Mouse (Mus musculus): ENCODE results near the gene Depp1. TPM values are rescaled to one million over a fixed set of nuclear protein-coding genes. Genes with fewer than 3 reads are reported as not detected.
"Not testable (repeated sequence)": the region's sequence is repeated elsewhere in the genome, so short reads cannot be mapped to it uniquely, and the experiment has no call there.

Gene Depp1
- polyA plus RNA-seq (2012; ENCODE audit: insufficient read depth, insufficient read length, missing spikeins), result 39.6 and 45.2 TPM in 2 replicates

GRCm38 (mm10) chr6:116650406-116650805 lies at the start of gene Depp1:
TSS of gene Depp1 (plus strand) at chr6:116650609.
- peak within 1 kb of the TSS; percentile 96 for H3K27ac ChIP-seq (replicated peaks; ENCODE audit: low read depth, low read length)
- H3K4me1 ChIP-seq (ENCODE audit: control insufficient read depth, insufficient read depth, insufficient read length, low read length), result peaks cover 30% of the 10 kb centered on the region
- H3K4me3 ChIP-seq (ENCODE audit: insufficient read depth, low read depth, low read length), result peak within 1 kb of the TSS; percentile 75

GRCm38 (mm10) chr6:116600969-116601368 lies 49.4 kb upstream of the Depp1 start:
- not testable (repeated sequence) for H3K27ac ChIP-seq (replicated peaks; ENCODE audit: low read depth, low read length); H3K4me3 ChIP-seq (ENCODE audit: insufficient read depth, low read depth, low read length)

GRCm38 (mm10) chr6:116607230-116607629 lies 43.2 kb upstream of the Depp1 start:
- no peak overlapping the region for H3K4me3 ChIP-seq (ENCODE audit: insufficient read depth, low read depth, low read length)
- H3K4me1 ChIP-seq (ENCODE audit: control insufficient read depth, insufficient read depth, insufficient read length, low read length), result no peaks in the 10 kb centered on the region
- H3K27ac ChIP-seq (replicated peaks; ENCODE audit: low read depth, low read length), result no peak overlapping the region

More at GRCm38 (mm10) chr6:116600969-116601368, 49.4 kb upstream of the Depp1 start:
- H3K4me1 ChIP-seq (ENCODE audit: control insufficient read depth, insufficient read depth, insufficient read length, low read length), result not testable (repeated sequence)

GRCm38 (mm10) chr6:116615719-116616118 lies 34.7 kb upstream of the Depp1 start:
- Histone ChIP-seq H3K27ac (replicated peaks; ENCODE audit: low read depth, low read length) (no peak overlapping the region), H3K4me3 (ENCODE audit: insufficient read depth, low read depth, low read length) (no peak overlapping the region), H3K4me1 (ENCODE audit: control insufficient read depth, insufficient read depth, insufficient read length, low read length) (no peaks in the 10 kb centered on the region)

GRCm38 (mm10) chr6:116618073-116618472 lies 32.3 kb upstream of the Depp1 start:
- no peak overlapping the region for H3K4me3 ChIP-seq (ENCODE audit: insufficient read depth, low read depth, low read length)
- H3K27ac ChIP-seq (replicated peaks; ENCODE audit: low read depth, low read length), result no peak overlapping the region
- H3K4me1 ChIP-seq (ENCODE audit: control insufficient read depth, insufficient read depth, insufficient read length, low read length), result 0 out of 2 replicates have a peak, but pooled peaks cover 2% of the 10 kb centered on the region

GRCm38 (mm10) chr6:116621318-116622023 lies 28.9 kb upstream of the Depp1 start:
- Histone ChIP-seq H3K4me3 (ENCODE audit: insufficient read depth, low read depth, low read length) (no peak overlapping the region), H3K27ac (replicated peaks; ENCODE audit: low read depth, low read length) (0 out of 2 replicates have a peak overlapping the region, but pooled peaks have one; percentile 3), H3K4me1 (ENCODE audit: control insufficient read depth, insufficient read depth, insufficient read length, low read length) (0 out of 2 replicates have a peak, but pooled peaks cover 2% of the 10 kb centered on the region)

GRCm38 (mm10) chr6:116626417-116626816 lies 24.0 kb upstream of the Depp1 start:
- H3K4me1 ChIP-seq (ENCODE audit: control insufficient read depth, insufficient read depth, insufficient read length, low read length); H3K27ac ChIP-seq (replicated peaks; ENCODE audit: low read depth, low read length); H3K4me3 ChIP-seq (ENCODE audit: insufficient read depth, low read depth, low read length): not testable (repeated sequence)

- Histone ChIP-seq H3K27ac (replicated peaks; ENCODE audit: low read depth, low read length) (peak overlapping the region; percentile 65; the same call in 1 of the 2 replicates), H3K4me3 (ENCODE audit: insufficient read depth, low read depth, low read length) (peak overlapping the region; percentile 97), H3K4me1 (ENCODE audit: control insufficient read depth, insufficient read depth, insufficient read length, low read length) (no peaks in the 10 kb centered on the region; the same call in 1 of the 2 replicates)
These were observed 22.3 kb upstream of the Depp1 start for GRCm38 (mm10) chr6:116628095-116628494.

- peak within 1 kb of the TSS; percentile 97 for H3K4me3 ChIP-seq (ENCODE audit: insufficient read depth, low read depth, low read length)
- H3K4me1 ChIP-seq (ENCODE audit: control insufficient read depth, insufficient read depth, insufficient read length, low read length), result no peaks in the 10 kb centered on the region; the same call in 1 of the 2 replicates
- peak within 1 kb of the TSS; percentile 65 for H3K27ac ChIP-seq (replicated peaks; ENCODE audit: low read depth, low read length)
These were observed 21.8 kb upstream of the Depp1 start, which contains the start of gene Zfp422 for GRCm38 (mm10) chr6:116628539-116629171. TSS of gene Zfp422 (minus strand) at chr6:116628999.

- H3K27ac ChIP-seq (replicated peaks; ENCODE audit: low read depth, low read length), result no peak overlapping the region
- peaks cover 7% of the 10 kb centered on the region; the same call in 1 of the 2 replicates for H3K4me1 ChIP-seq (ENCODE audit: control insufficient read depth, insufficient read depth, insufficient read length, low read length)
- H3K4me3 ChIP-seq (ENCODE audit: insufficient read depth, low read depth, low read length), result no peak overlapping the region
These were observed 20.6 kb upstream of the Depp1 start for GRCm38 (mm10) chr6:116629766-116630165.

GRCm38 (mm10) chr6:116632129-116632528 lies 18.3 kb upstream of the Depp1 start:
- no peak overlapping the region for H3K4me3 ChIP-seq (ENCODE audit: insufficient read depth, low read depth, low read length)
- H3K27ac ChIP-seq (replicated peaks; ENCODE audit: low read depth, low read length), result no peak overlapping the region
- H3K4me1 ChIP-seq (ENCODE audit: control insufficient read depth, insufficient read depth, insufficient read length, low read length), result peaks cover 25% of the 10 kb centered on the region

- Histone ChIP-seq H3K27ac (replicated peaks; ENCODE audit: low read depth, low read length) (peak overlapping the region; percentile 98), H3K4me3 (ENCODE audit: insufficient read depth, low read depth, low read length) (no peak overlapping the region), H3K4me1 (ENCODE audit: control insufficient read depth, insufficient read depth, insufficient read length, low read length) (peaks cover 41% of the 10 kb centered on the region)
These were observed 16.4 kb upstream of the Depp1 start for GRCm38 (mm10) chr6:116633741-116634695.

GRCm38 (mm10) chr6:116635251-116636180 lies 14.9 kb upstream of the Depp1 start:
- Histone ChIP-seq H3K4me1 (ENCODE audit: control insufficient read depth, insufficient read depth, insufficient read length, low read length) (peaks cover 50% of the 10 kb centered on the region), H3K4me3 (ENCODE audit: insufficient read depth, low read depth, low read length) (no peak overlapping the region), H3K27ac (replicated peaks; ENCODE audit: low read depth, low read length) (peak overlapping the region; percentile 98)

All from brown adipose tissue, adult 24 weeks (tissue).